Mouse (Mus musculus) midbrain, postnatal 0 days (tissue): ENCODE results near the gene Hcn4. TPM values are rescaled to one million over a fixed set of nuclear protein-coding genes. Genes with fewer than 3 reads are reported as not detected.
A peak's percentile ranks its signal among the peaks of the same experiment; 100 is the strongest.

Experiments
- ATAC-seq: fragments of 200-750 bp; cut with Nextera tagmentation; 2 replicates; pipeline ENCODE4 v1.8.0; 2017; ENCODE audit warnings: moderate number of reproducible peaks, mild to moderate bottlenecking, moderate TSS enrichment, moderate library complexity; ENCODE audit not compliant: low FRiP score
- DNase-seq: peaks from one replicate; pipeline ENCODE4 v3.0.0-alpha.2; 2015; ENCODE audit warnings: low spot score
- H3K27ac ChIP-seq: fragments of 300-500 bp; sonication (generic); 2 replicates; pipeline ENCODE4 v1.5.1; 2014; ENCODE audit warnings: low read depth, mild to moderate bottlenecking, low read length, mixed read lengths
- H3K27me3 ChIP-seq: fragments of 300-500 bp; sonication (generic); 2 replicates; pipeline ENCODE4 v1.6.1; 2014; ENCODE audit warnings: low read length, control low read depth, mixed read lengths; ENCODE audit not compliant: insufficient read depth
- H3K36me3 ChIP-seq: fragments of 300-500 bp; sonication (generic); 2 replicates; pipeline ENCODE4 v1.6.1; 2014; ENCODE audit warnings: low read length, control low read depth, mixed read lengths; ENCODE audit not compliant: insufficient read depth
- H3K4me1 ChIP-seq: fragments of 300-500 bp; sonication (generic); 2 replicates; pipeline ENCODE4 v1.6.1; 2014; ENCODE audit warnings: mild to moderate bottlenecking, control low read depth, antibody characterized with exemption, low read length, mixed read lengths; ENCODE audit not compliant: insufficient read depth
- H3K4me2 ChIP-seq: fragments of 300-500 bp; sonication (generic); 2 replicates; pipeline ENCODE4 v1.6.1; 2014; ENCODE audit warnings: low read depth, mild to moderate bottlenecking, low read length, mixed read lengths; ENCODE audit not compliant: poor library complexity, severe bottlenecking
- H3K4me3 ChIP-seq: fragments of 300-500 bp; sonication (generic); 2 replicates; pipeline ENCODE4 v1.5.1; 2014; ENCODE audit warnings: low read depth, mild to moderate bottlenecking, low read length, moderate library complexity
- H3K9ac ChIP-seq: fragments of 300-500 bp; sonication (generic); replicated peaks from 2 replicates; pipeline ENCODE4 v1.6.1; 2014; ENCODE audit warnings: mild to moderate bottlenecking, low read length, moderate library complexity, mixed read lengths; ENCODE audit not compliant: poor library complexity, severe bottlenecking
- H3K9me3 ChIP-seq: fragments of 300-500 bp; sonication (generic); 2 replicates; pipeline ENCODE4 v1.6.1; 2016; ENCODE audit warnings: low read length, control low read depth
- CTCF ChIP-seq: IDR thresholded peaks from 2 replicates; pipeline ENCODE4 v1.5.1; 2016; ENCODE audit warnings: antibody characterized with exemption, mild to moderate bottlenecking
- WGBS: fragments of 180-500 bp; shearing (Covaris S2); extraction: QIAGEN DNeasy Blood & Tissue Kit; methylation state at CpG from one replicate; pipeline ENCODE4 v1.1.7; 2014; 5-methylcytosine and 5-hydroxymethylcytosine counted together
- polyA plus RNA-seq: library from polyadenylated mRNA; unstranded; fragments of >200 nt; fragmentation: Nextera tagmentation; extraction: Ambion mirVana; gene quantifications from 2 replicates; pipeline ENCODE4 v1.2.1, GENCODE M21; 2015
- total RNA-seq: library from RNA; depleted of rRNA; stranded (reverse); fragments of >200 nt; gene quantifications from 2 replicates; pipeline ENCODE4 v1.2.3, GENCODE M21; 2014

Gene Hcn4
- total and polyA plus RNA-seq, 2 experiments from 2014 or later = 4.1 to 42.3 TPM

DNA sequence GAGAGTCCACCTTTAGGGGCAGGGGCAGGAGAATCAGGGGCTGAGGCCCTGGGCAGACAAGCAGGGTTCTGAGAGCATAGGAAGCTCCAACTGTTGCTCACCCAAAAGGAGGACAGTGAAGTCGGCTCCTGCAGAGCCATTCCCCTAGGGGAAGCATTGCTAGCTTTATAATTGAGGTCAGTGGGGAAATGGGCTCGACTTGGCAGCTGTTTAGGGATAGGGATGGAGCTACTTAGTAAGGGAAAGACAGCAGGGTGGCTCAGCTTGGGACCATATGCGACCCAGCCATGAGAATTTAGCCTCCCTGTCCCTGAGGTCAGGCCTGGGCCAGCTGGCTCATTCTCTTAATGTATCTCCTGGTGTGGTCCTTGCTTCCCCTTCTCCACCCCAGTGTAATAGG, 31.7 kb downstream of the Hcn4 start:
- no peak for ATAC-seq
- TF ChIP-seq CTCF = no peak
- no peak overlapping the region for H3K9ac ChIP-seq

DNA sequence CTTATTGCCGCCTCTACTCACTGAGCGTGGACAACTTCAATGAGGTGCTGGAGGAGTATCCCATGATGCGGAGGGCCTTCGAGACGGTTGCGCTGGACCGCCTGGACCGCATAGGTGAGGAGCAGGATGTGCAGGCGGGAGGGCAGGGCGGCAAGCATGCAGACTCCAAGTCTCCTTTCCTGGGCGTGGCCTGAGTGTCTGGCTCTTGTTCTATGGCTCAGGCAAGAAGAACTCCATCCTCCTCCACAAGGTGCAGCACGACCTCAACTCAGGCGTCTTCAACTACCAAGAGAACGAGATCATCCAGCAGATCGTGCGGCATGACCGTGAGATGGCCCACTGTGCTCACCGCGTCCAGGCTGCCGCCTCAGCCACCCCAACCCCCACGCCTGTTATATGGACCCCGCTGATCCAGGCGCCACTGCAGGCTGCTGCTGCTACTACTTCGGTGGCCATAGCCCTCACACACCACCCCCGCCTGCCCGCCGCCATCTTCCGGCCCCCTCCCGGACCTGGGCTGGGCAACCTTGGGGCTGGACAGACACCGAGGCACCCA, 35.9 kb downstream of the Hcn4 start:
- no peak for DNase-seq
- Histone ChIP-seq H3K9me3 (no peaks in the 10 kb centered on the region), H3K4me1 (peaks cover 7% of the 10 kb centered on the region; the same call in 1 of the 2 replicates), H3K36me3 (peaks cover 29% of the 10 kb centered on the region), H3K27me3 (no peaks in the 10 kb centered on the region), H3K4me3 (no peak overlapping the region), H3K9ac (no peak overlapping the region), H3K27ac (no peak overlapping the region), H3K4me2 (no peak overlapping the region)
- 44% methylated on average over 30 of the region's 30 CpGs for WGBS
- ATAC-seq = no peak
- no peak for TF ChIP-seq CTCF

More for the DNA sequence above, 31.7 kb downstream of the Hcn4 start:
- Histone ChIP-seq H3K9me3 (no peaks in the 10 kb centered on the region), H3K27ac (no peak overlapping the region), H3K4me2 (no peak overlapping the region), H3K4me1 (no peaks in the 10 kb centered on the region; the same call in 1 of the 2 replicates), H3K36me3 (peaks cover 32% of the 10 kb centered on the region), H3K4me3 (no peak overlapping the region), H3K27me3 (no peaks in the 10 kb centered on the region)
- whole genome bisulfite sequencing = 34% methylated on average over 3 of the region's 3 CpGs
- DNase-seq = no peak

DNA sequence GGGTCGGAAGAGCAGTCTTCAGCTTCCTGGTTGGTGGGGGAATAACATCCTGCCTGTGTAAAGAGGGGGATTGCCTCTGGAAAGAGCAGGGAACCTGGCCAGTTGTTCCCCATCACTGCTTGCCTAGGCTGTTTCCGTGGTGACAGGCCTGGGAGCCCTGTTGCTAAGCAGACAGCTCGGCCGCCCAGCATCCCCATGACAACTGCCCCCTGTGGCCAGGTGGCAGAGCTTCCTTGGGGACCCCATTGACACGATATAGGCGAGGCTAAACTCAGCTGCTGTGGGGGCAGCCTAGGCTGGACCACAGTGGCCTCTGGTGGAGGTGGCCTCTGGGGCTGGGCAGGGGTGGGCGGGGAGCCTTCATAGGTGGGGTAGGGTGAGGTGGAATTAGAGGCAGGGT, 40.6 kb downstream of the Hcn4 start:
- Histone ChIP-seq H3K27ac (peak overlapping the region; percentile 52), H3K4me1 (peaks cover 7% of the 10 kb centered on the region; the same call in 1 of the 2 replicates), H3K4me2 (no peak overlapping the region), H3K9me3 (no peaks in the 10 kb centered on the region), H3K9ac (no peak overlapping the region), H3K4me3 (no peak overlapping the region), H3K36me3 (peaks cover 12% of the 10 kb centered on the region), H3K27me3 (no peaks in the 10 kb centered on the region)
- peak; percentile 63 for ATAC-seq
- peak; percentile 57 for TF ChIP-seq CTCF
- 25% methylated on average over 7 of the region's 7 CpGs for WGBS
- DNase-seq = peak; percentile 71

DNA sequence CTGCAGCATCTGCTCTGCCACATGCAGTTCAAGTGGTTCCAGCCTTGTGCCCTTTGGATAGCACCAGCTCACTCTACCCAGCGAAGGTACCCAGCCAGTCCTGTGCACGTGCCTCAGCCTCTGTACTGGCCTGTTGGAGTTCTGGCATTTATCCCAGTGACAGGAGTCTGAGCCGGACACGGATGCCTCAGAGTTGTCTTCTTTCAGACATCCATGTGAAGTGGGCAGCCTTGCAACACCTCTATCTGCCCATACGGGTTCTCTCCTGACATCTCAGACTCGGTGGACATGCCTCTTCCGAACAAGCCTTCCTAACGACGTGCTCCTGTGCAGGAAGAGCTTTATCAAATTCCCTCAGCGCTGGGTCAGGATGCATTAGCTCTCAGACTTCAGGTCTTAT, 47.9 kb downstream of the Hcn4 start:
- DNase-seq = no peak
- WGBS = 77% methylated on average over 10 of the region's 10 CpGs
- no peaks in the 10 kb centered on the region for H3K9me3 ChIP-seq
- ATAC-seq = no peak
- H3K36me3 ChIP-seq = peaks cover 1% of the 10 kb centered on the region
- H3K4me3 ChIP-seq = no peak overlapping the region
- TF ChIP-seq CTCF = no peak
- no peaks in the 10 kb centered on the region for H3K4me1 ChIP-seq
- no peak overlapping the region for H3K27ac ChIP-seq
- no peak overlapping the region for H3K9ac ChIP-seq
- H3K4me2 ChIP-seq = no peak overlapping the region
- H3K27me3 ChIP-seq = no peaks in the 10 kb centered on the region

DNA sequence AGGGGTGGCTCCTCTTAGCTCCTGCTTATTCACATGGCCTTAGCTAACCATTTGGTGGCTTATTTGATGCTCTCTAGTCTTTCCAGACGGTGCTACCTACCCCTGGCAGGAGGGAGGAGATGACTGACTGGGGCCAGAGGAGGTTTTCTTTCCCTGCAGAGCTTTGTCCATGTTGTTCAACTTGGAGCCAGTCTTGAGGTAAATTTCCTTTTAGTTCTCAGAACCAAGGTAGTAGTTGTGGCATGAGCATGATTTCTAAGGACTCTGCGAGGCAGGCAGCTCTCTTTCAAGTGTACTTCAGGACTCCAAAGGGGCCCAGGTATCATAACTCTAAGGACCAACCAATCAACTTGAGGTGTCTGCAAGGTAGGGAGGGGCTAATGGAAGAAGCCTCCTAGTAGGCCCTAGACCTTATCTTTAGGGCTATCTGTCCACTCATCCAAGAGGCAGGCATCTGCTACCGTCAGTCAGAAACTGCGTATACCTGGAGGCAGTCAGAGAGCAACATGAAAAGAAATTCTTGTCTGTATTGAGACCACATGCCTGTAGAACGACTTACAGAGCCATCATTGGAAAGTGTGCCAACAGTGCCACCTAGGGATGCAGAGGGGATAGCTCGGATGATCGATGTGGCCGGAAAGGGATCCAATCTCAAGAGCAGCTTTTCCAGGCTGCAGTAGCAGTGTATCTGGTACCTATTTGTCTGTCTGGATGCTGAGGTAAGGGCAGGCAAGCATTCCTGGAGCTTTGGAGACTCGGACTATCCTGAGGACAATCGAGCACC, 50.5 kb downstream of the Hcn4 start:
- no peaks in the 10 kb centered on the region for H3K9me3 ChIP-seq
- TF ChIP-seq CTCF = peak; percentile 94
- no peaks in the 10 kb centered on the region for H3K4me1 ChIP-seq
- peaks cover 20% of the 10 kb centered on the region for H3K36me3 ChIP-seq
- no peak overlapping the region for H3K4me3 ChIP-seq
- no peak overlapping the region for H3K9ac ChIP-seq
- no peak overlapping the region for H3K27ac ChIP-seq
- DNase-seq (peak; percentile 88), ATAC-seq (0 out of 2 replicates have a peak, but pooled peaks have one; percentile 60)
- H3K27me3 ChIP-seq = no peaks in the 10 kb centered on the region
- no peak overlapping the region for H3K4me2 ChIP-seq
- WGBS = 38% methylated on average over 10 of the region's 10 CpGs

DNA sequence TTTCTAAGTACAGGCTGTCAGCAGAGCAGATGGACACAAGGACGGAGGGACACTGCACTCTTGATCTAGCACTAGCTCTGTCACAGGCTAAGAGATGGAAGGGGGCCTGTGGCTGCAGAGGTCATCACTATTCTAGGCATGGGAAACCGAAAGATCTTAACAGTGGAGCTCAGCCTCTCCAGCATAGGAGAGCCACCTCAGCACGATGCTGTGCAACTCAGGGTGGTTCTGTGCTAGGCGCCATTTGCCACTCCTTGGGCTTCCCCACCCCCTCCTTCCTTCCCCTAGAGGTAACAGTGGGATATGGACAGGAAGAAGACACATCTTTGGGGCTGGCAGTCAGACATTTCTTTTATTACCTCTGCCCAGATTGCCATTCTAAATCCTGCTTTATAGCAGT, 51.1 kb downstream of the Hcn4 start:
- H3K9me3 ChIP-seq = no peaks in the 10 kb centered on the region
- TF ChIP-seq CTCF = no peak
- H3K4me1 ChIP-seq = no peaks in the 10 kb centered on the region
- no peak overlapping the region for H3K9ac ChIP-seq
- H3K27ac ChIP-seq = no peak overlapping the region
- H3K4me2 ChIP-seq = no peak overlapping the region
- no peak overlapping the region for H3K4me3 ChIP-seq
- peaks cover 23% of the 10 kb centered on the region for H3K36me3 ChIP-seq
- whole genome bisulfite sequencing = 85% methylated on average over 4 of the region's 4 CpGs
- DNase-seq (no peak), ATAC-seq (no peak)
- H3K27me3 ChIP-seq = no peaks in the 10 kb centered on the region
